Mouse (Mus musculus): ENCODE results near the gene Krt39. TPM values are rescaled to one million over a fixed set of nuclear protein-coding genes. Genes with fewer than 3 reads are reported as not detected.

Krt39 gene
- polyA plus RNA-seq, 1 experiment, result 0.11 TPM

DNA sequence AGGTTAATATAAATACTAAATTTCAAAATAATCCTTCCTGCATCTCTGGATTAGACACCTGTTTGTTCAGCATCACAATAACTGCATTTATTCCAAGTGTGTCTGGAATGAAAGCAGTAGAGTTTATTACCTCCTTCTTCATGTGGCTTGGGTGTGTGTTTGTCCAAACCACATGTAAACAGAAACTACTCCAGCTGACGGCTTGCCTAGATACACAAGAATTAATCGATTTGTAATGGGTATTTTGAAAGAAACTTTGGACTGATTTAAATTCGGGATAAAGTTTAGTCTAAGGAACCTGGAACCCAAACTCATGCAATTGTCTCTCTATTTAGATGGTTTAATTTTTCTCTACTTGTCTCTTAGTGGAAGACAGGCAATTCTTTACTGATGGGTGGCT lies 46.2 kb downstream of the Krt39 start:
- H3K4me3 ChIP-seq (ENCODE audit: control insufficient read depth, insufficient read depth, low read length), result no peak overlapping the region
- no peaks in the 10 kb centered on the region for H3K36me3 ChIP-seq (ENCODE audit: control insufficient read depth, insufficient read depth, low read length)
- H3K27ac ChIP-seq (ENCODE audit: control insufficient read depth, insufficient read depth, low read length), result no peak overlapping the region
- 86% methylated on average over 3 of the region's 3 CpGs for WGBS
- no peaks in the 10 kb centered on the region for H3K4me1 ChIP-seq (replicated peaks; ENCODE audit: control insufficient read depth, insufficient read depth, low read length)
- H3K27me3 ChIP-seq (ENCODE audit: control insufficient read depth, insufficient read depth, low read length), result no peaks in the 10 kb centered on the region
- TF ChIP-seq POLR2A (IDR thresholded peaks at IDR 0.05; ENCODE audit: control insufficient read depth, extremely low read depth, insufficient read depth, low read length, poor library complexity), result no peak
- TF ChIP-seq CTCF (IDR thresholded peaks at IDR 0.05; ENCODE audit: borderline replicate concordance, control insufficient read depth, extremely low read depth, insufficient read depth, low read length, poor library complexity), result no peak
- no peak for DNase-seq

DNA sequence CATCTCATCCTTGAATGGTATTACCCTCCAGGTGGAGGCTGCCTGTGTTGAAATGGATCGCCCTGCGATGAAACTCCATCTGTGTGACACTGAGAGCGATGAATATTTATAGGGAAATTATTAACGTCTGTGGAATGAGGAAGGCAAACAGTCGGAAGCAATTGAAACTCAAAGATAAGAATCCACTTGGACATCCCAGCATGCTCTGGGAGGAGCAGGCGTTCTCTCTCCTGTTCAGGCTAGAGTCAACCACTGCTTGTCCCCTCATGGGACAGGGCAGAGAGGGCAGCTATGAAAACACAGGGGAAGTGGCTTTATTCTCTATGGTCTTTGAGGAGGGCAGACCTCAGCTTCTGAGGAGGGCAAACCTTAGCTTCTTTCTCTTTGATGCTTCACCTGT lies 47.7 kb downstream of the Krt39 start:
- no peaks in the 10 kb centered on the region for H3K36me3 ChIP-seq (ENCODE audit: control insufficient read depth, insufficient read depth, low read length)
- WGBS, result 83% methylated on average over 6 of the region's 6 CpGs
- H3K4me1 ChIP-seq (replicated peaks; ENCODE audit: control insufficient read depth, insufficient read depth, low read length), result no peaks in the 10 kb centered on the region
- no peaks in the 10 kb centered on the region for H3K27me3 ChIP-seq (ENCODE audit: control insufficient read depth, insufficient read depth, low read length)
- no peak overlapping the region for H3K27ac ChIP-seq (ENCODE audit: control insufficient read depth, insufficient read depth, low read length)
- TF ChIP-seq POLR2A (IDR thresholded peaks at IDR 0.05; ENCODE audit: control insufficient read depth, extremely low read depth, insufficient read depth, low read length, poor library complexity) (no peak), CTCF (IDR thresholded peaks at IDR 0.05; ENCODE audit: borderline replicate concordance, control insufficient read depth, extremely low read depth, insufficient read depth, low read length, poor library complexity) (no peak)
- no peak overlapping the region for H3K4me3 ChIP-seq (ENCODE audit: control insufficient read depth, insufficient read depth, low read length)
- no peak for DNase-seq

DNA sequence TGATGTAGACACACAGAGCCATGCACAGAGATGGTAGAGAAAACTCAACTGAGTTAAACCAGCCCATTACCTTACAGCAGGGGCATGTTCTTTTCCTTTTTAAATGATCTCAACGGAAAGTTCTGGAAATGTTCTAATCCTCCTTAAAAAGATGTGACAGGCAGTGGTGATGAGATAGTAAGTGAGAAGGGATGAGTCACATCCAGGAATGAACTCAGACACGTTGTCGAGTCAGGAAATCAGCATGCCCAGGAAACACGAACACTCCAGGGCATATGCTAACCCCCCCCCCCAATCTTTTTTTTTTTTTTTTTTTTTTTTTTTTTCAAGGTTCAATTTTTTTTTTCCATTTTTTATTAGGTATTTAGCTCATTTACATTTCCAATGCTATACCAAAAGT lies 48.7 kb downstream of the Krt39 start:
- DNase-seq, result no peak
- Histone ChIP-seq H3K27me3 (ENCODE audit: control insufficient read depth, insufficient read depth, low read length) (no peaks in the 10 kb centered on the region), H3K36me3 (ENCODE audit: control insufficient read depth, insufficient read depth, low read length) (no peaks in the 10 kb centered on the region), H3K27ac (ENCODE audit: control insufficient read depth, insufficient read depth, low read length) (no peak overlapping the region), H3K4me3 (ENCODE audit: control insufficient read depth, insufficient read depth, low read length) (no peak overlapping the region), H3K4me1 (replicated peaks; ENCODE audit: control insufficient read depth, insufficient read depth, low read length) (no peaks in the 10 kb centered on the region)
- 66% methylated on average over 4 of the region's 4 CpGs for WGBS
- TF ChIP-seq CTCF (IDR thresholded peaks at IDR 0.05; ENCODE audit: borderline replicate concordance, control insufficient read depth, extremely low read depth, insufficient read depth, low read length, poor library complexity), result no peak
- TF ChIP-seq POLR2A (IDR thresholded peaks at IDR 0.05; ENCODE audit: control insufficient read depth, extremely low read depth, insufficient read depth, low read length, poor library complexity), result no peak

- WGBS, result 91% methylated on average over 6 of the region's 6 CpGs
- TF ChIP-seq CTCF (IDR thresholded peaks at IDR 0.05; ENCODE audit: borderline replicate concordance, control insufficient read depth, extremely low read depth, insufficient read depth, low read length, poor library complexity) (no peak), POLR2A (IDR thresholded peaks at IDR 0.05; ENCODE audit: control insufficient read depth, extremely low read depth, insufficient read depth, low read length, poor library complexity) (no peak)
- no peak overlapping the region for H3K27ac ChIP-seq (ENCODE audit: control insufficient read depth, insufficient read depth, low read length)
Measured at GRCm38 (mm10) chr11:99471946-99472345, 49.2 kb downstream of the Krt39 start.

GRCm38 (mm10) chr11:99469228-99469627 lies 51.9 kb downstream of the Krt39 start:
- Histone ChIP-seq H3K4me1 (replicated peaks; ENCODE audit: control insufficient read depth, insufficient read depth, low read length) (no peaks in the 10 kb centered on the region), H3K36me3 (ENCODE audit: control insufficient read depth, insufficient read depth, low read length) (no peaks in the 10 kb centered on the region), H3K4me3 (ENCODE audit: control insufficient read depth, insufficient read depth, low read length) (no peak overlapping the region), H3K27me3 (ENCODE audit: control insufficient read depth, insufficient read depth, low read length) (no peaks in the 10 kb centered on the region), H3K27ac (ENCODE audit: control insufficient read depth, insufficient read depth, low read length) (no peak overlapping the region)
- TF ChIP-seq POLR2A (IDR thresholded peaks at IDR 0.05; ENCODE audit: control insufficient read depth, extremely low read depth, insufficient read depth, low read length, poor library complexity), result no peak
- no peak for TF ChIP-seq CTCF (IDR thresholded peaks at IDR 0.05; ENCODE audit: borderline replicate concordance, control insufficient read depth, extremely low read depth, insufficient read depth, low read length, poor library complexity)
- 84% methylated on average over 4 of the region's 4 CpGs for WGBS
- DNase-seq, result no peak

More at GRCm38 (mm10) chr11:99471946-99472345, 49.2 kb downstream of the Krt39 start:
- no peaks in the 10 kb centered on the region for H3K27me3 ChIP-seq (ENCODE audit: control insufficient read depth, insufficient read depth, low read length)
- H3K36me3 ChIP-seq (ENCODE audit: control insufficient read depth, insufficient read depth, low read length), result no peaks in the 10 kb centered on the region
- no peak overlapping the region for H3K4me3 ChIP-seq (ENCODE audit: control insufficient read depth, insufficient read depth, low read length)
- DNase-seq, result no peak
- no peaks in the 10 kb centered on the region for H3K4me1 ChIP-seq (replicated peaks; ENCODE audit: control insufficient read depth, insufficient read depth, low read length)

DNA sequence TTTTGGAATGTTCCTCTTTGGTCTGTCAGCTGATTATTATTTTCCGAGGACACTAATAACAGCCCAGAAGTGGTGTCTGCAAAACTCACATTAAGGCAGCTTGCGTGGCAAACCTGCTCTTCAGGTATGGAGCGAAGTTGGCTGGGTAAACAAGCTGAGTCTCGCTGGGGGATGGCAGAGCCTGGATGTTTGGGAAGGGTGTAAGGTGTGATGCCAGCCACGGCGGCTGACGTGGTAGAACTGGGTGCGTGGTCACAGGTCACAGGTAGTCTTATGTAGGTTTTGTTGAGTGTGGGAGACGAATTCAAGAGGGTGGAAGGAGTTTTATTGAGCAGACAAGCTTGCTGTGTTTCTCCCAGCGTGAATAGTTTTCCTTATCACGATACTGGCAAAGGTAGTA lies 52.6 kb downstream of the Krt39 start:
- Histone ChIP-seq H3K27ac (ENCODE audit: control insufficient read depth, insufficient read depth, low read length) (no peak overlapping the region), H3K4me1 (replicated peaks; ENCODE audit: control insufficient read depth, insufficient read depth, low read length) (no peaks in the 10 kb centered on the region), H3K4me3 (ENCODE audit: control insufficient read depth, insufficient read depth, low read length) (no peak overlapping the region), H3K27me3 (ENCODE audit: control insufficient read depth, insufficient read depth, low read length) (no peaks in the 10 kb centered on the region), H3K36me3 (ENCODE audit: control insufficient read depth, insufficient read depth, low read length) (no peaks in the 10 kb centered on the region)
- DNase-seq, result no peak
- WGBS, result 87% methylated on average over 11 of the region's 11 CpGs
- TF ChIP-seq POLR2A (IDR thresholded peaks at IDR 0.05; ENCODE audit: control insufficient read depth, extremely low read depth, insufficient read depth, low read length, poor library complexity), result no peak
- no peak for TF ChIP-seq CTCF (IDR thresholded peaks at IDR 0.05; ENCODE audit: borderline replicate concordance, control insufficient read depth, extremely low read depth, insufficient read depth, low read length, poor library complexity)

GRCm38 (mm10) chr11:99466316-99466715 lies 54.8 kb downstream of the Krt39 start:
- H3K27ac ChIP-seq (ENCODE audit: control insufficient read depth, insufficient read depth, low read length), result no peak overlapping the region
- TF ChIP-seq POLR2A (IDR thresholded peaks at IDR 0.05; ENCODE audit: control insufficient read depth, extremely low read depth, insufficient read depth, low read length, poor library complexity) (no peak), CTCF (IDR thresholded peaks at IDR 0.05; ENCODE audit: borderline replicate concordance, control insufficient read depth, extremely low read depth, insufficient read depth, low read length, poor library complexity) (no peak)
- H3K27me3 ChIP-seq (ENCODE audit: control insufficient read depth, insufficient read depth, low read length), result no peaks in the 10 kb centered on the region
- H3K4me3 ChIP-seq (ENCODE audit: control insufficient read depth, insufficient read depth, low read length), result no peak overlapping the region
- DNase-seq, result no peak
- no peaks in the 10 kb centered on the region for H3K36me3 ChIP-seq (ENCODE audit: control insufficient read depth, insufficient read depth, low read length)
- no peaks in the 10 kb centered on the region for H3K4me1 ChIP-seq (replicated peaks; ENCODE audit: control insufficient read depth, insufficient read depth, low read length)
- 41% methylated on average over 7 of the region's 7 CpGs for WGBS

Data from thymus, adult 2 months (tissue).